Mouse (Mus musculus) layer of hippocampus, adult 18-20 months (tissue): ENCODE measurements at regions not wholly inside any gene's neighbourhood (a gene's known extent, or its start where the extent isn't known, plus 50 kb on each side); places are given as distances from the start of the nearest gene placed in this dataset.

Experiments
- DNase-seq, 2 experiments: peaks; one replicate each; pipeline ENCODE4 v3.0.0; 2022; ENCODE audit warnings: low spot score in 2 of 2

- peak in 1 of 2 experiments; percentile 12 for DNase-seq
Measured at GRCm38 (mm10) chr5:59669153-59669552, 1951.4 kb downstream of the Pcdh7 start.

DNA sequence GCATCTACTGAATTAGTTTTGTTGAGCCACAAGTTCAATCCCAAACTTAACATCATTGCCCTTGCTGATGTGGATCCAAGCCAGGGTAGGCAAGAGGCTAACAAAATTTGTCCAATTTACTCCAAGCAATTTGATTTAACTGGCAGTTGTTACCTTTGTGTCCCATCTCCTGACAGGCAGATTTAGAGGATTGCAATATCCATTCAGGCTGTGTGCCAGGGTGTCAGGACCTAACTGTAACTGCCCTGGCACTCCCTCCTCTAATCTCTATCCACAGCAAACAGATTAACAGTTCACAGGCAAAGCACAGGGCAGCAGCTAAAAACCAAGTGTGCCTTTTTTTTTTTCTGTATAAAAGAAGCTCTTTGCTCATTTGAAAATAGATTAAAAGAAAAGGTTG, 1982.2 kb downstream of the Pcdh7 start:
- no peak for DNase-seq

DNA sequence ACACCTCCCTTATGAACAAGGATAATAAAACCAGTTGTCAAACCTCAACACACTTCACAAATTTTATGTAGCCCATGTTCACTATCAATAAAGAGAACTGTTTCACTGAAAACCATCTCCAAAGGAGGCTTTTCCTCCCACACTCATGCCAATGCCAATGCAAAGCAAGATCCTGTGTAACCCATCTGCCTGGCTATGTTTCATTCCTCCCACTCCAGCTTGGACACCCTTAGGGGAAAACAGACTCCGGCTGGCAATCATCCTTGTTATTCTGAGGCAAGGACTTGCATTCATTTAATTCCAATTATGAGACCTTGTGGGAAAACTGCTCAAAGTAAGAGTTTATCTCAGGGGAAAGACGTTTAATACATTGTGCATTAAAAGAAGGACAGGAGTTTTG, 1997.7 kb downstream of the Pcdh7 start:
- DNase-seq = peak in 1 of 2 experiments; percentile 19

DNA sequence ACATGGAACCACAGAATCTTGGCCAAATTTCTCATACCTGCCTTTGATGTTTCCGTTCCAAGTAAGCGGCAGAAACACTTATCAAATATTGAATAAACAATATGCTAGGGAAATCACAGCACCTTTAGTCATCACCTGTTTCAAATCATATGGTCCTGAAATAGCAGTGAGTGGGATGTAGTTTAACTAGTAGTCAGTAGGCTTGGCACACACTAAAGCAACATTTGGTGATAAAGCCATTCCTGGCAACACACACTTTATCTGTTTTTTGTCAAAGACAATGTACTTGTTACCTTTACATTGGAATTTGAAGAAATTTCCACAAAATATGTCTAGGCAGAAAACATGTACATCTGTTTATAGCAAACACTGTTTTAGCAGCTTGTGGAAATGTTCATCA, 2038.5 kb downstream of the Pcdh7 start:
- DNase-seq = peak in 1 of 2 experiments; percentile 11

DNA sequence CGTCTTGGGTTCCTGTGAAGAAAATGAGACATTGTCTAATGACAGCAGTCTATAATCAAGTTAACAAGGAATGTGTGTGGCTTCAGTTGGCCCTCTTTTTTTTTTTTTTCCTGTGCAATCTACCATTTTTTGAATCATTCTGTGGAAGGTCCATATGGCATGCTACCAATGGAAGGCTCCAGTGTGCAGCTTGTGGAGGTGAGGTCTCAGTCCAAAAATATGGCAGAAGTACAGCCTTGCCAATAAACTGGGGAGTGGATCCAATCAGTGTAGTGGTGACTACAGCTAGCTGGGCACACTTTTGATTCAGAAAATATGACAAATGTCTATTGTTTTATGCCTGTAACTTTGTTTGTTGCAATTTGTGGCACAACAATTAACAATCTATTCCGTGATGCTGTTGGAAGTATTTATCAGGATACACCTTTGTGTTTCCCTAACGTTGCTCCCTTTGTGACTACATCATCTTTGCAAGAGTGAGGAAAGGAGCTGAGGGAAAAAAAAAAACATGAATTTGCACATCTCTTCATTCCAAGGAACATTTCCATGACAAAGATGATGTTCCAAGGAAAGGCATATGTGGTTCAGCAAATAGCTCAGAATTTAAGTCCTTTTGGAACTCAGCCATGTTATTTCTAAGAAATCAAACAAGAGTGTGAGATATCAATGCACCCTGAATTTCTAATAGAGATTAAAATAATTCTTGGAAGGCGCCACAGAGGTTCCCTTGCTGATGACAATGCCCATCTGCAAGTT, 2039.1 kb downstream of the Pcdh7 start:
- peak; percentile 1 to 9 for DNase-seq
